Mouse (Mus musculus) lung, postnatal 0 days (tissue): ENCODE data around the gene Hs3st3a1.
A peak's percentile ranks its signal among the peaks of the same experiment; 100 is the strongest.

Experiments used
- CTCF ChIP-seq: IDR thresholded peaks from 2 replicates; pipeline ENCODE4 v1.5.1; 2016; ENCODE audit warnings: antibody characterized with exemption, mild to moderate bottlenecking
- EP300 ChIP-seq: IDR thresholded peaks from 2 replicates; pipeline ENCODE4 v1.6.1; 2016; ENCODE audit warnings: antibody characterized with exemption, mild to moderate bottlenecking, control low read depth

GRCm38 (mm10) chr11:64543181-64543641 is 108.1 kb downstream of the Hs3st3a1 start:
- TF ChIP-seq EP300 (peak; percentile 62), CTCF (no peak)
